Mouse (Mus musculus): ENCODE results near the gene Man1a.

Man1a gene

DNA sequence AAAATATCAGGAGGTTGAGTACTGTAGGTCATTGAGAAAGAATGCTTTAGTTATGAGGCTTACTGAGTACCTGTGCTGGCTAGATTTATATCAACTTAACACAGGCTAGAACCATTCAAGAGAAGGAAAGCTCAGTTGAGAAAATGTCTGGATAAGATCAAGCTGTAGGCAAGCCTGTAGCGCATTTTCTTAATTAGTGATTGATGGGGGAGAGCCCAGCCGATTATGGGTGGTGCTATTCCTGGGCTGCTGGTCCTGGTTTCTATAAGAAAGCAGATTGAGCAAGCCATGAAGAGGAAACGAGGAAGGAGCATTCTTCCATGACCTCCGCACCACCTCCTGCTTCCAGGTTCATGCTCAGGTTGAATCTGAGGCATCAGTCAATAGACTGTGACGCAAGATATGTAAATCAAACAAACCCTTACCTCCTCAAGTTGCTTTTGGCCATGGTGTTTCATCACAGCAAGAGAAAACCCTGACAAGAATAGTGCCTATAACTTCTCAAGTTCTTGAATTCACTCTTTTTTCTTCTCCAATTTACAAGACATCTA lies 58.4 kb downstream of the Man1a start:
- no peak for DNase-seq (ENCODE audit: low spot score in 2 of 2)

DNA sequence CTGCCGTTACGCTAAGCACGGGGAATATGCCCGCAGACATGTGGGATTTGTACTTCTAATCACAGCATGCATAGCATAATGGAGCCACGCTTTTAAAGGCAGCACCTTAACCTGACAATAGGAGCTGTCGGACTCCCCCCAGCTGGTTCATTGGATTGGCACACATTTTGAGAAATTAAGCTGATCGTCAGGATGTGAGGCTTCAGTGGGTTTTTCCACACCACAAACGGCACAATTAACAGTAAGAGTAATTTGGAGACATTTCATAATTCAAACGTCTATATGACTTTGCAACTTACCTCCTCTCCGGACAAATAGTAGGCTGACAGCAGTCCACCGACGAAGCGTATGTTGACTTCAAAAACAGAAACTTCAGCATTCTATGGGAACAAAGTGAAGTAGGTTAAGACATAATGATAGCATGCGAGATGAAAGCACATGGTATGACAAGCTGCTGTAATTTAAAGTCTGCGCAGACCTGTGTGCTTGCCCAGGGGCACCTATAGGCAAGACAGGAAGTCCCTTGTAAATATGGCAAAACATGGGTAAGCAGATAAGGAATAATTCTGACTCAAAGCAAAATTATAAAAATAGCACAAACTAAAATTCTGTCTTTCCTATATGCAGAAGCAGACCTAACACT lies 62.2 kb downstream of the Man1a start:
- no peak for DNase-seq (ENCODE audit: low spot score in 2 of 2)

DNA sequence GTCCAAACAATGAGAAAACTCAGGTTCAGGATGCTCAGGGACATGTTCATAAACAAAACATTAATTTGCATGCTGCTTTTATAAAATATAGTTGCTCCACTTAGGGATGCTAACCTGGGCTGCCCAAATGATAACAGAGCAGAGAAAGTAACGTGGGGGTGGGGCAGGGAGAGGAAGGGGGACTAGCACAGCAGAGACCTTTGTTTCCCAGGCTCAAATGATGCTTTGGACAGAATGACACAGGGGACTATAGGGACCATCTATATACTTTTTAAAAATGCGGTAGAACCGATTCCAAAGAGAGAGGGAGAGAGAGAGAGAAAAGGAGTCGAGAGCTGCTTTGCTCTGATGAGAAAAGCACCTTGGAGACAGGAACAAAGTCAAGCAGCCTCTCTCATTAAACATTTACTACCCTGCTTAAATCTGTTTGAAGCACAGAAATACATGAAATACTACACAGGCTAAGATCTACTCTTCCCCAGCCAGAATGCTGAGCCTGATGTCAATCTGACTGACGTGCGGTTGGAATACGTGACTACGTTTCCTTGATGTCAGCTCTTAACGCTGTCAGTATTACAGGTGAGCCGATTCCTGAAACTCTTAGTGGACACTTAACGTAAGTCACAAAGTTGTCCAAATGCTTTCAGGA lies 63.1 kb downstream of the Man1a start:
- no peak for DNase-seq (ENCODE audit: low spot score in 2 of 2)

- DNase-seq (ENCODE audit: low spot score in 2 of 2), result no peak
Observed at GRCm38 (mm10) chr10:54009154-54009553, 67.3 kb downstream of the Man1a start.

GRCm38 (mm10) chr10:54006868-54007267 lies 69.5 kb downstream of the Man1a start:
- peak in 1 of 2 experiments; percentile 37 for DNase-seq (ENCODE audit: low spot score in 2 of 2)

DNA sequence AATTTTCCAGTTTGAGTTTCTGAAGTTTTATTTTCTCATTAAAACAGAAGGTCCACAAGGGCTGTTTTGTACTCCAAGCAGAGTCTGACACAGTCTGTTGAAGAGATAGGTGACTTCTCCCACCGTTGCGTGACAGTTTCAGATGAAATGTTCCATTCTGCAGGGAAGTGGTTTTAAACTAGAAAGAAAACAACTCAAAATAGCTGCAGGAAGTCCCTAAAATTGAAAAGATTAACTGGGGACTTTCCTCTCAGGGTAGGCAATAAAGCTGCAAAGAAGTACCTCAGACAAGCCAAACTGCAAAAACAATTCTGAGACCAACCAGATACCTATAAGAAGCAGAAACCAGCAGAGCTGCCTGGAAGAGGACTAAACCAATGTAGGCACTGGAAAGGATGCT lies 70.6 kb downstream of the Man1a start:
- DNase-seq (ENCODE audit: low spot score in 2 of 2), result no peak

DNA sequence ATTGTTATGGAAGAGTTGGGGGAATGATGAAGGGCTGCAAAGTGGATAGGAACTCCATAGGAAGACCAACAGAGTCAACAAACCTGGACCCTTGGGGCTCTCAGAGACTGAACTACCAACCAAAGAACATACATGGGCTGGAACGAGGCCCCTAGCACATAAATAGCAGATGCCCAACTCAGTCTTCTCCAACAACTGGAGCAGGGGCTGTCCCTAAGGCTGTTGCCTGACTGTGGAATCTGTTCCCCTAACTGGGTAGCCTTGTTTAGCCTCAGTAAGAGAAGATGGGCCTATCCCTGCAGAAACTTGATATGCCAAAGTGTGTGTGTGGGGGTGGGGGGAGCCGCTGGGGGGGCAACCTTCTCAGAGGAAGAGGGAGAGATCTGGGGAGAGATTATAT lies 73.5 kb downstream of the Man1a start:
- no peak for DNase-seq (ENCODE audit: low spot score in 2 of 2)

DNA sequence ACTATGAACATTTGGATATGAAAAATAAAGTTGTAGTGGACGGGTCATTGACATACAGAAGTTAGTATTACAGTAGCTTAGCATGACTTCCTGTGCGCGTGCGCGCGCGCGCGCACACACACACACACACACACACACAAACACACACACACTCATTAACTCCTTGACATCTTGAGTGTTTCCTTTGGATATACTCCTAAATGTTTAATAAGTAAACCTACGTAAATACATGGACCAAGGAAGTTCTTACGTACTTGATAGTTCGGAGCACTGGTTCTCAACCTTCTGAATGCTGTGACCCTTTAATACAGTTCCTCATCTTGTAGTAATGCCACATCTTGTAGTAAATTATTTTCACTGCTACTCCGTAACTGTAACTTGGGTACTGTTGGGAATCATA lies 79.1 kb downstream of the Man1a start:
- DNase-seq (ENCODE audit: low spot score in 2 of 2), result no peak

- DNase-seq (ENCODE audit: low spot score in 2 of 2), result no peak
Observed at GRCm38 (mm10) chr10:53996216-53996615, 80.2 kb downstream of the Man1a start.

- no peak for DNase-seq (ENCODE audit: low spot score in 2 of 2)
Observed at GRCm38 (mm10) chr10:53994591-53994990, 81.8 kb downstream of the Man1a start.

DNA sequence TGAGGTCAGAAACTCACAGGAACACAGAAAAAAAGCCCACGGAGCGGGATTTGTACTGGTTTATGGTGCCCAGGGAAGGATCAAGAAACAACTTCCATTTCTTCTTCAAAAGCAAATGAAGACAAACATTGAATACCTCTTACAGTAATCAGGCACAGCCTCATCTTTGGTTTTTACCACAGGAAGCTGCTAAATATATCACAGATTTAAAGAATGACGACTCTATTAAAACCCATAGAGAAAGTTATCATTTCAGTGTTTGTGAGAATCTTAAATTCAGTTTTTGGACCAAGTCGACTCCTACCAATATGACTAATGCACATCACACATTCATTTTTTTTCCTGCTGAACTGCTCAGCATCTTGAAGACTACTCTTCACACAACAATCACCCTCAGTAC lies 86.0 kb downstream of the Man1a start:
- no peak for DNase-seq (ENCODE audit: low spot score in 2 of 2)

DNA sequence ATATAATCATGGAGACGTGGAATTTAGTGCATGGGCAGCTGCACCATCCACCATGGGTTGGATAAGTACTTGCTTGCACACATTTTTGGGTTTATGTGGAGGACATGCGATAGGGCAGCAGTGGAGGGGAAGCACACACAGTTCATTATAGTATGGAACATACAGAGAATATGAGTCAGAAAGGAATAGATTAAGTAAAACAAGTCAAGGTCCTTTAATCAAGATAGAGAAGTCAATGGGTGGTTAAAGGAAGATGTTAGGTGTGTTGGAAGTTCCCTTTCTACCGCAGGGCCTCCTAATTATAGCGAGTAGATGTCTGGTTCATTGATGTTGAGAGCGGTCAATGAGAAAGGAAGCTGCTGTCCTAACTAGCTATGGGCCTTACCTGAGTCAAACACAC lies 91.5 kb downstream of the Man1a start:
- no peak for DNase-seq (ENCODE audit: low spot score in 2 of 2)

GRCm38 (mm10) chr10:53984086-53984485 lies 92.3 kb downstream of the Man1a start:
- peak; percentile 37 to 42 for DNase-seq (ENCODE audit: low spot score in 2 of 2)

DNA sequence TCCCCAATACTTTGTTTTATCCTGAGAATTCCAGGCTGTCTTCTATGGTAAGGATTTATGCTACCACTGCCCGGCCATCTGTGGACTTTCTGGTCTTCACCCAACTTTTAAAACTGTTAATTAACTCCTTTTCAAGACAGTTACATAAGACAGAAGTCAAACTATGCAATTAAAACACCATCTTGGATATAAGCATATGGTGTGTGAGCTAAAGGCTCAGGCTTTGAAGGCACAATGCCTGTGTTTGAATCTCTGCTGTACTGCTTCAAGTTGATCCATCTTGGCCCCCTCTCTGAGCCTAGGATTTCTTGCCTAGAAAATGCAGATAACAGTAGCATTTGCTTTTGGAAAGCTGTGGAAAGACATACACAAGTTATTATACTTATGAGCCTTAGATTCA lies 97.8 kb downstream of the Man1a start:
- peak in 1 of 2 experiments; percentile 38 for DNase-seq (ENCODE audit: low spot score in 2 of 2)

GRCm38 (mm10) chr10:53974180-53974579 lies 102.2 kb downstream of the Man1a start:
- DNase-seq (ENCODE audit: low spot score in 2 of 2), result no peak

DNA sequence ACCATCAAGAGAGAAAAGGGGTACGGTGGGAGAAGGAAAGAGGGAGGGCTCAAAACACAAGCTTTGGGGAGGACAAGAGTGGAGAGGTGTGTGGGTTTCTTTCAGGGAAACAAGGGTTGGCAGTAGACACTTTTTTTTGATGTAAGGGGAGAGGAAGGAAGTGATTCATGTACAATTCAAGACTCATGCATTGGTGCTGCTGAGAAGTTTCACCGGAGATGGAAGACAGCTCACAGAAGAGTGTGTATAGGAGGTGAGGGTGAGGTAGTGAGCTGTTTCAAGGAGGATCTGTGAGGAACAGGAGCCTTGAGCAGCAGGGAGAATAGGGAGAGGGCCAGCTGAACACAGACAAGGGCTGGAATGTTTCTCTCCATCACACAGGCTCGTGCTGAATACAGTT lies 116.7 kb downstream of the Man1a start:
- no peak for DNase-seq (ENCODE audit: low spot score in 2 of 2)

DNA sequence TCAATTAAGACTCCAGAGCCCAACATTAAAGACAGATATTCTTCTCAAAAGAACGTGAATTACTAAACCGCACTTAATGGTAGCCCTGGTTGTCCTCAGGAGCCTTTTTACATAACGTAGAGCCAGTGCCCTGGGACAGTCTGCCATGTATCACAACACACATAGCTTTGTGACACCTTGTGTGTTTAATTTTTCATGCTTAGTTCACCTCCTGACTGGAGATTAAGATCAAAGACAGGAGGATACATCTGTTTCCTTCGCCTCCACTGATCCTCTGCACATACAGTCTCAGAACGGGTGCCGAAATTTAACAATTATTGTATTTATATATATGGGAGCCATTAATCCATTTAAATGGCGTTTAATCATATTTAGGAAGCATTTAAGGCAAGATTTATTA lies 134.8 kb downstream of the Man1a start:
- DNase-seq (ENCODE audit: low spot score in 2 of 2), result no peak

DNA sequence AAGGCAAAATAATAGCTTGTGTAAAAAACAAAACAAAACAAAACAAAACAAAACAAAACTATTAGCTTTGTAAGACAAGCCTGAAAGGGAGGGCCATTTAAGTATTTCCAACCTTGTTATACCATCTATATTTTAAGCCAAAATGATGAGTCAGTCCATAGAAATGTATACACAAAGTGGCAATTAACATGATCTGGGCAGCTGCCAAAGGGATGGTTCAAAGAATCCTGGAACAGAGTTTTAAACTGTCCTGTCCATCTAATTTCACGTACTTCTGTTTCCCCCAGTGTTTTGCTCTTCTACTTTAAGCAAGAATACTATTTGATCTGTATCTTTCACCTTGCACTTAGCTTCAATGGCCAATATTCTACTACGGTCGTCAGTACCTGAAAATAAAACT lies 138.2 kb downstream of the Man1a start:
- peak in 1 of 2 experiments; percentile 10 for DNase-seq (ENCODE audit: low spot score in 2 of 2)

- DNase-seq (ENCODE audit: low spot score in 2 of 2), result no peak
Observed at GRCm38 (mm10) chr10:53936078-53936477, 140.3 kb downstream of the Man1a start.

- no peak for DNase-seq (ENCODE audit: low spot score in 2 of 2)
Observed at GRCm38 (mm10) chr10:53929722-53930500, 146.5 kb downstream of the Man1a start.

DNA sequence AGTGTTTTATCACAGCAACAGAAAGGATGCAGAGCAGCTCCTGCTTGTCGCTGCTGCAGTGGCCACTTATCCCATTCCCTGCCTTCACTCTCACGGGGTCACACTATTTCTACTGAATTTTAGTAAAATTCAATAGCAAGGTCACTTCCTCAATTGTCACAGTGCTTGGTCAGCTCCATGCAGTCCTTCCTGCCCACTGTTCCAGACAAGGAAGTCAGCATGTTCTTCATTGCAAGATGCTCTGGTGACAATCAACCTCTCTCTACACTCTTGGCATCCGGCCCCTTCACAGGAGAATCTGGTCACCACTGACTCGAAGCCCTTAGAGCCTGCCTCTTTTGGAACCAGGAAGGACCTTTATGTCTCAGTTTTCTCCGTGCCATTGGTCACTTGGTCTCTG lies 148.5 kb downstream of the Man1a start:
- DNase-seq (ENCODE audit: low spot score in 2 of 2), result peak; percentile 46 to 48

- DNase-seq (ENCODE audit: low spot score in 2 of 2), result peak; percentile 40 to 69
Observed at GRCm38 (mm10) chr10:53925456-53925855, 151.0 kb downstream of the Man1a start.

DNA sequence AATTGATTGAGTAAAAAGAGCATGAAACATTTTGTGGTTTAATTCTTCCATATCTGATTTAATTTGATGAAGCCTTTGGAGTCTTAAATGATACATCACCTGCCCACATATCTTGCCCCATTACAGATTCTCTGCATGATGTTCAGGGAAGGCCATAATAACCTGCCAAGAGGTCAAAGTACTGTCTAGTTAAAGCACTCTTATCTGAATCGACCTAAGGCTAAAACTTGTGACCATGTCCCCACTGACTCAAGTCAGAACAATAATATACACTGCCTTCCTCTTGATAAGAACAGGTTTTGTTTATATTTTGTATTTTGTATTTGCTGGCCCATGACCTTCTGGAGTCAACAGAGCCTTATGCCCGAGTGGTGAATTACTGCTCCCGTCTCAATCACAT lies 154.2 kb downstream of the Man1a start:
- no peak for DNase-seq (ENCODE audit: low spot score in 2 of 2)
